Mouse (Mus musculus): ENCODE measurements around the gene Prx.

GRCm38 (mm10) chr7:27536618-27537017 is 37.5 kb downstream of the Prx start:
- TF ChIP-seq CHD2 (IDR thresholded peaks at IDR 0.05; ENCODE audit: low read length) = no peak
- TF ChIP-seq CTCF (conservative IDR thresholded peaks at IDR 0.05 in 1 of 2, IDR thresholded peaks at IDR 0.05 in 1 of 2; ENCODE audit: low read depth in 2 of 2, low read length in 2 of 2) = no peak
- no peak for TF ChIP-seq IRF4 (IDR thresholded peaks at IDR 0.05; ENCODE audit: low read depth, low read length)
- no peak for TF ChIP-seq MAX (IDR thresholded peaks at IDR 0.05; ENCODE audit: low read length)
- no peak for TF ChIP-seq POLR2A (IDR thresholded peaks at IDR 0.05; ENCODE audit: low read depth, low read length)
- no peak for TF ChIP-seq PAX5 (IDR thresholded peaks at IDR 0.05; ENCODE audit: low read length)
- TF ChIP-seq NRF1 (IDR thresholded peaks at IDR 0.05; ENCODE audit: low read depth, low read length) = no peak
- TF ChIP-seq CHD1 (IDR thresholded peaks at IDR 0.05; ENCODE audit: low read depth, low read length) = no peak
- no peak for TF ChIP-seq HCFC1 (IDR thresholded peaks at IDR 0.05; ENCODE audit: low read depth, low read length)
- no peak for TF ChIP-seq ZMIZ1 (IDR thresholded peaks at IDR 0.05; ENCODE audit: low read depth, low read length)
- no peak for TF ChIP-seq EP300 (IDR thresholded peaks at IDR 0.05; ENCODE audit: low read length)
- TF ChIP-seq TCF12 (IDR thresholded peaks at IDR 0.05; ENCODE audit: low read depth, low read length) = no peak
